Mouse (Mus musculus): ENCODE measurements around the gene Nrxn3.

Gene Nrxn3

DNA sequence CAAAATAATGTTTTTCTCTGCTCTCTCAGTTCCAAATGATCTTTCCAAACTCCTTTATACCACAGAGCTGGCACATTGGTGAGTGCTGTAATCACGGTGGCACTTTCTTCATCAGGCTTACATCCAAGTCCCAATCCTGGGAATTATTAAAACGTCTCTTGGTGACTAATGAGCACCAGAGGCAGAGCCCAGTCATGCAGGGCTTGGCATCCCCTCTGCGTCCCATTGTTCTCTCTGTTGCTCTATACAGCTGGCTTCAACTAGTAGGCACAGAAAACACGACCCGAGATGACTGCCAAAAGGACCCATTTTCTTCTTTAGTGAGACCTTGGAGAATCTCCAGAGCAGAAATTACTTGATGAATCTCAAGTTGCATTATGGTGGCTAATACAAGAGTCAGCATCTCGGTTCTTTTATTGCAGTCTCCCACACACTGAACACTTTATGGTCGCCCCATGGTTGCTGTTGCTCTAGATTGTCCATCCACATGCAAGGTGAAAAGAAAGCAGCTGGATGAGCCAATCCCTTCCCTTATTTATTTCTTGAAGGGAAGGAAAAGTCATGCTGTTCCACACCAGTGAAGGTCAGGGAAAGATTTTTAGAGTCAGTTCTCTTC lies 1552.1 kb downstream of the Nrxn3 start:
- no peak for DNase-seq (ENCODE audit: low read depth, low spot score)

- DNase-seq (ENCODE audit: low read depth, low spot score): no peak
Measured at GRCm38 (mm10) chr12:90281236-90281635, 1558.6 kb downstream of the Nrxn3 start.

DNA sequence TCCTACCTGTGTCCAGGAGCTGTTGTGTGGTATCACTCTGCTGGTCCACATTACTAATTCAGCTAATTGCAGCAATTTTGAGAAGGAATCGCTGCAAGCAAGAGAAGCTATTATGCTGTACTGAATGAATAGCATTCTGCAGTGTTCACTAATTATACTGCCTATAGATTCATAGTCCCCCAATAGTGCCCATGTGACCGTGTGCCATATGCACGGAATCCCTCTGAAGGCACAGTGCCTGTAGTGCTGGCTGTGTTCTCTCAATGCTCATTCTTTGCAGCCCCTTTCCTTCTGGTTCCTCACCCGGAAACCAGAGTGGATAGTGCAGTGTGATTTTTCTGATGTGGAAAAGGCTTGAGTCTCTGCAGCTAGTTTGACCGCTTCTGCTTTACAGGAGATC lies 1560.3 kb downstream of the Nrxn3 start:
- DNase-seq (ENCODE audit: low read depth, low spot score): no peak

- DNase-seq (ENCODE audit: low read depth, low spot score): no peak
Measured at GRCm38 (mm10) chr12:90302671-90303070, 1580.0 kb downstream of the Nrxn3 start.

GRCm38 (mm10) chr12:90331806-90332205 lies 1609.1 kb downstream of the Nrxn3 start:
- DNase-seq (ENCODE audit: low read depth, low spot score): no peak

DNA sequence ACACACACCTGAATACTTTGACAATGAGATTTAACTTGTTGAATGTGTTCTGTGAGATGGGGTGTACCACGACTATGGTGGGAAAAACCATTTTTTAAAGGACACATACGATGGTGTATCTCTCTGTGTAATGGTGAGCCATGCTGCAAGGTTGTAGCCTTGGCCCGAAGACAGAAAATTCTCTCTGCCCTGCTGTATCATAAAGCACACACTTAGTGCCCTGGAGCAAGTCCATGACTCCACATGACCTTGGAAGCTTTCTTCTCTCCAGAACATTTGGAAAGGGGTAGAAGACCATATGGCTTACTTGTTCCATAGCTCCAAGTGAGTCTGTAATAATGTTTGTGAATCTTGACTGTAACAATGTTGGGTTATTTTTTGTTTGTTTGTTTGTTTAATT lies 1609.8 kb downstream of the Nrxn3 start:
- no peak for DNase-seq (ENCODE audit: low read depth, low spot score)

DNA sequence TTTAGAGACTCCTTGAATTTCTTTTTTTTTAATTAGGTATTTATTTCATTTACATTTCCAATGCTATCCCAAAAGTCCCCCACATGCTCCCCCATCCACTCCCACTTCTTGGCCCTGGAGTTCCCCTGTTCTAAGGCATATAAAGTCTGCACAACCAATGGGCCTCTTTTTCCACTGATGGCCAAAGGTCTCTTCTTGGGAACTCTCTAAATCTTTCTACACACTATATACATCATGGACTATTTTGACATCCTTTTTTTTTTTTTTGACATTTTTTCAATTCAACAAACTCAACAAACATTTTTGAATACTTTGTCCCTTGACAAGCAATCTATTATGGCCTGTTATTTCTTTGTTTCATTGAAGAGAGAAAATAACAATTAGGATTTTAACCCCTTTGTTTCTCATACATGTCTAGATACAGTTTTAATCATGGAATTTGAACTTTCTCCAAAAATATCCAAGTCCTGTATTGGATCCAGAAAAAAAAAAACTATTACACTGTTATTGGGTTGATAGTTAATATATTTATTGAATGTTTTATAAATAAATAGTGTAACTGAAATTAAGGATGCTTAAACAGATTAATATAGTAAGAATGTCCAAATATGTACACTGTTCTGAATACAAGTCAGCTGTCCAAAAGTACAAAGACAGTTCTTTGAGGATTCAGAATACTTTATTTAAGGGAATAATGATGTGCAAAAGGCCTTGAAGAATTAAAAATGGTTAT lies 1615.0 kb downstream of the Nrxn3 start:
- DNase-seq (ENCODE audit: low read depth, low spot score): no peak

DNA sequence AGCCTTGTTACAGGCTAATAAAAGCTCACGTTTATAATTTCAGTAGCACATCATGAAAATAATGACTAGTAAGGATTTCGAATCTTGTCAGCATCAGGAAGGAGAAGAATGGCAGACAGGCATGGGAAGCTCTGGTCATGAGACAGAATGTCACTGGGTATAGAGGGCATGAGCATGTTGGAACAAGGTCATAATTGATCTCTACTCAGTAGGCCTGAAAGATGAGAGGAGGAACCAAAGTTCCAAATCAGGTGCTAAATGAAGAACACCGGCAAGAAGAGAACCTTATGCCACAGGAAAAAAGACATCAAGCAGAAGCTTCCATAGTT lies 1615.5 kb downstream of the Nrxn3 start:
- DNase-seq (ENCODE audit: low read depth, low spot score): no peak
